Mouse (Mus musculus): ENCODE measurements around the gene Prmt1. TPM values are rescaled to one million over a fixed set of nuclear protein-coding genes. Genes with fewer than 3 reads are reported as not detected.

Prmt1 gene
- total RNA-seq, 1 experiment from 2014 or later: 221 TPM

DNA sequence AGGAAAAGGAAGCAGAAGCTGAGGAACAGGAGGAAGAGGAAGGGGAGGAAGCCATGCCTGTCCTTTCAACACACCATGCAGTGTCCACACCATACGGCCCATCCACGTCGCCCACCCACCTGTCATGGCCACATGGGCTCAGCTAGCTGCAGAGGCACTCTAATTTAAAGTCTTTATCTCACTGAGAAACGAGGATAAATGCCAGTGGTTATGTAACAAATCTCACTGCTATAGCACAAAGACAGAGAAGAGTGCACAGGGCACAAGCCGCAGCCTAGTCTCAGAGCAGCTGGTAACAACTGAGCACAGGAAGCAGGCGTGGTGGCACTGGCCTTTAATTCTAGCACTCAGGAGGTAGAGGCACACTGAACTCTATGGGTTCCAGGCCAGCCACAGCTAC is 36.4 kb downstream of the Prmt1 start:
- no peak for DNase-seq

DNA sequence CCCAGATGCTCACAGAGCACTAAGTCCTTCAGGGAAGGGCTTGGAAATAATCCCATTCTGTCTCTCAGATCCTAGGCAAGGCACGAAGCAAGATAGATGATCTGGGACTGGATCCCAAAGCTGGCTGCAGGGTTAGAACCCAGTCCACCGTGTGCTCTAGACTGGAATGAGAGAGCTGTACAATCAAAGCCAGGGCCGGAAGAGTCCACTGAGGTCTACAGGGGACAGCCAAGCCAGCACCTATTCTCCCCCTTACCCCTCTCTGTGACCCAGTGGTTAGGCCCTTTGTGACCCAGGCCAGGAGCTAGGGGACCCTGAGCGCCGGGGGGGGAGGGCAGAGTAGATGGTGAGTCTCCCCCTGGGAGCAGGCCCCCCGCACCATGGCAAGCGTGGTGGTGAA is 43.5 kb downstream of the Prmt1 start, which contains the start of gene Tsks:
TSS of gene Tsks (plus strand) at position 301 of the 400 bp plus-strand sequence.
- no peak for DNase-seq

DNA sequence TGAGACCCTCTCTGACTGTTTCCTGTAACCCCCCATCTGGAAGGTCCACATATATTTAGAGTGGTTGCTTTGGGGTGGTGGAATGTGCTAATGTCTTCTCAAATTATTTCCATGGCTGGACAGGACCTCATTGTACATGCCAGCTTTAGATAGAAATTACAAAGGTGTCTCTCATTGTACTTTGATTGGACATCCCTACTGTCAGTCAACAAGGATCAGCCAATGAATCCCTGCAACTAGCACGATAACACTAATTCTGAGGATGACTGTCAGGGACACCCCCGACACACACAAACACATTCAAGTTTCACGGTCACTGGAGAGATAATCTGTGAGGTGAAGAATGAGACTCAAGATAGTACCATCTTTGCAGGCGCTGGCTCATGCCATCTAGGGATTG is 47.7 kb downstream of the Prmt1 start:
- DNase-seq: no peak

DNA sequence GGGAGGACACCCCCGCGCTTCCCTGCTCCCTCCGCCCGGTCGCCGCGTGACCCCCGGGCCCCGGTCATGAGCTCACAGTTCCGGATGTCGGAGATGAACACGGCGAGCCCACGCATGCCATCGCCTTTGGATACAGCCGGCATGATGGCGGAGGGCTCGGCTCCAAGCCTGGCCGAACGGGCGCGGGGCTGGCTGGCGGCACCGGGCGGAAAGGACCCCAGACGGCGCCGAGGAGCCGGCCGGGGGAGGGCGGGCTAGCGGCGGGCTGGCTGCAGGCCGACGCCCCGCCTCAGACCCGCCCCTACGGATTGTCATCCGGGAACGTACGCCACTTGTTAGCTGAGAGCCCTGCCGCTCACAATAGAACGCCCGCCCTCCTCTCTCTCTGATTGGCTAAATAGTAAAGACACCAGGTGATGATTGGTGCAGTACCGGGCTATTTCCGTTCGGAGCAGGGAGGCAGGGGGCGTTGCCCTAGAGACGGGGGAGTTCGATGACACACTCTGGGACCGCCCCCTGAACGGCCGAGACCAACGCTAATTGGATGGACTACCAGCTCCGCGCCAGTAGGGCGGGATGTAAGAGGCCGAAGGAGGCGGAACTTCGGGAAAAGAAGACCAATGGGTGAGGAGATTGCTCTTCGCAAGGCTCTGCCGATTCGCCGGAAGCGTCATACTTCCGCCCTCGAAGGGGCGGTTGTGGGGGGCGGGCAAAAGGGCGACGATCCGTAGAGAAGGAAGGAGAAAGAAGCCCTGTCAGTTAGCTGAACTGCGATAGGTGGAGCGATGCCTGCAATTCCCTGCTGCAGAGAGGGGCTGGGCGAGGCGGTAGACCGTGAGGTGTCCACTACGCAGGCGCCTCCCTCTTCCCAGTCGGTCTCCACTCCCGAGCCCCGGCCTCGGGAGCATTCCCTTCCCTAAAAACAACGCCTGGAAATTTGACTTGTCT is 56.9 kb downstream of the Prmt1 start, which contains the start of gene Ap2a1:
TSS of gene Ap2a1 (minus strand) at position 293 of the 948 bp plus-strand sequence.
- DNase-seq: peak; percentile 97

DNA sequence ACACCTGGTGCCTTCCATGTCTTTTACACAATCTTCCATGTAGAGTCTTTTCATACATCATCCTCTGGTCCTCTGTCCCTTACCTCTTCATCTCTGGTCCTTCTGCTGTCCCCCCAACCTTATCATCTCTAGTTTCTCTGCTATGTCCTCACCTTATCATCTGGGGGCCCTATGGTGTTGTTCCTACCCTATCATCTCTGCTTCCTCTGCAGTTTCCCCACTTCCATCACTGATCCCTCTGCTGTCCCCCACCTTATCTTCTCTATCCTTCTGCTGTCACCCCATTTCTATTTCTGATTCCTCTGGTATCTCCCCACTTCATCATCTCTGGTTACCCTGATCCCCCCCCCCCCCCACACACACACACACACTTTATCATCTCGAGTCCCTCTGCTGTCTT is 57.8 kb downstream of the Prmt1 start:
- DNase-seq: no peak

Small RNA genes lying within 50 kb of the gene (microRNA-seq; reads per million reads assigned to microRNA genes)
- 0 reads per million in 2 experiments for gene Mir7054

Other genes with a start within 250 kb of the Prmt1 start
- 58.7 and 59.3 TPM in 2 replicates for gene Vrk3, start 238.2 kb downstream of the Prmt1 start, total RNA-seq (2021)
- gene Zfp473, start 235.5 kb downstream of the Prmt1 start, total RNA-seq (2021): 0.71 and 0.88 TPM in 2 replicates
- 40.5 and 44.4 TPM in 2 replicates for gene Nup62, start 170.5 kb downstream of the Prmt1 start, total RNA-seq (2021)
- gene Il4i1, start 170.2 kb downstream of the Prmt1 start, total RNA-seq (2021): 2.8 and 3.4 TPM in 2 replicates
- 108 and 165 TPM in 2 replicates for gene Atf5, start 169.9 kb downstream of the Prmt1 start, total RNA-seq (2021)
- gene Akt1s1, start 137.6 kb downstream of the Prmt1 start, total RNA-seq (2021): 116 and 138 TPM in 2 replicates
- 62.1 and 88.5 TPM in 2 replicates for gene Tbc1d17, start 137.5 kb downstream of the Prmt1 start, total RNA-seq (2021)
- 53.2 and 55.8 TPM in 2 replicates for gene Pnkp, start 129.4 kb downstream of the Prmt1 start, total RNA-seq (2021)
- gene Ptov1, start 116.8 kb downstream of the Prmt1 start, total RNA-seq (2021): 309 and 326 TPM in 2 replicates
- 93.7 and 103 TPM in 2 replicates for gene Med25, start 93.9 kb downstream of the Prmt1 start, total RNA-seq (2021)
- gene Fuz, start 90.5 kb downstream of the Prmt1 start, total RNA-seq (2021): 37.4 and 37.8 TPM in 2 replicates
- 83.7 and 115 TPM in 2 replicates for gene Ap2a1, start 57.1 kb downstream of the Prmt1 start, total RNA-seq (2021)
- gene Tsks, start 43.4 kb downstream of the Prmt1 start, total RNA-seq (2021): not detected in 2 replicates
- gene Cpt1c, start 11.7 kb downstream of the Prmt1 start, total RNA-seq (2021): 13.3 and 16.5 TPM in 2 replicates
- 138 and 151 TPM in 2 replicates for gene Irf3, start 11.1 kb upstream of the Prmt1 start, total RNA-seq (2021)
- gene Bcl2l12, start 12.1 kb upstream of the Prmt1 start, total RNA-seq (2021): 18.7 and 24.4 TPM in 2 replicates
- 86.4 and 99.4 TPM in 2 replicates for gene Scaf1, start 29.8 kb upstream of the Prmt1 start, total RNA-seq (2021)
- 94.0 and 102 TPM in 2 replicates for gene Rras, start 31.4 kb upstream of the Prmt1 start, total RNA-seq (2021)
- 71.1 and 78.5 TPM in 2 replicates for gene Prr12, start 66.3 kb upstream of the Prmt1 start, total RNA-seq (2021)
- gene Nosip, start 75.9 kb upstream of the Prmt1 start, total RNA-seq (2021): 46.5 and 67.2 TPM in 2 replicates
- gene Prrg2, start 76.1 kb upstream of the Prmt1 start, total RNA-seq (2021): 19.2 and 21.4 TPM in 2 replicates
- 27.7 and 33.5 TPM in 2 replicates for gene Rcn3, start 105.7 kb upstream of the Prmt1 start, total RNA-seq (2021)
- 88.4 and 96.1 TPM in 2 replicates for gene Fcgrt, start 117.3 kb upstream of the Prmt1 start, total RNA-seq (2021)
- 1,211 and 1,259 TPM in 2 replicates for gene Rps11, start 137.9 kb upstream of the Prmt1 start, total RNA-seq (2021)
- 1,469 and 1,540 TPM in 2 replicates for gene Rpl13a, start 142.2 kb upstream of the Prmt1 start, total RNA-seq (2021)
- gene Gm45713, start 149.7 kb upstream of the Prmt1 start, total RNA-seq (2021): not detected in 2 replicates
- 29.1 and 32.1 TPM in 2 replicates for gene Flt3l, start 149.9 kb upstream of the Prmt1 start, total RNA-seq (2021)
- 61.7 and 74.3 TPM in 2 replicates for gene Pih1d1, start 167.7 kb upstream of the Prmt1 start, total RNA-seq (2021)
- 79.2 and 106 TPM in 2 replicates for gene Aldh16a1, start 168.0 kb upstream of the Prmt1 start, total RNA-seq (2021)
- gene Slc17a7, start 177.4 kb upstream of the Prmt1 start, total RNA-seq (2021): 0.15 and 0.33 TPM in 2 replicates
- not detected in 2 replicates for gene Gfy, start 193.0 kb upstream of the Prmt1 start, total RNA-seq (2021)
- gene Pth2, start 194.4 kb upstream of the Prmt1 start, total RNA-seq (2021): not detected in 2 replicates
- gene Ccdc155, start 218.3 kb upstream of the Prmt1 start, total RNA-seq (2021): 0.12 TPM in 1 of 2 replicates, not detected in the other
- gene Dkkl1, start 225.6 kb upstream of the Prmt1 start, total RNA-seq (2021): not detected in 2 replicates
- gene Tead2, start 229.2 kb upstream of the Prmt1 start, total RNA-seq (2021): 15.0 and 15.3 TPM in 2 replicates

Data from adrenal gland, postnatal 25 days (tissue).